ENCODE assay signal across 8 mouse cellular contexts in the genomic region with DNA sequence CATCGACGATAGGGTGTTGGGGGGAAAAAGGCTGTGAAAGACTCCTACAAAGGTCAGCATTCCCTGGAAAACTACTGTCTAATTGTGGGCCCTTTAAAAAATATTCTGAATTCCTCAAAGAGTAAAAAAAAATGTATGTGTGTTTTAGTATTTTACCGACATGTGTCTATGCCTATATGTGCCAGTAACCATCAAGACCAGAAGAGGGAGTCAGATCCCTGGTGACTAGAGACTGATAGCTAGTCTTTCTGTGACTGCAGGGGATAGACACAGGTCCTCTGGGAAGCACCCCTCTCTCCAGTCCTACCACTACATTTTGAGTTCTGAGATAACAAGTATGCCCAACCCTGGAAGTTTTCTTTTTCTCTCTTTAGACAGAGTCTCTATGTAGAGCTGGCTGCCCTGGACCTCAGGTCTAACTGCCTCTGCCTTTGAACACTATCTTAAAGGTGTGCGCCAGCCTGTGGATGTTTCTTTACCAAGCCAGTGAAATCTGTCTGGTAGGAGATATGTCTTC. TPM values are rescaled to one million over a fixed set of nuclear protein-coding genes. Genes with fewer than 3 reads are reported as not detected.
A peak's percentile ranks its signal among the peaks of the same experiment; 100 is the strongest.
DNase-seq lines count a peak whose midpoint lies in the region; ATAC-seq and TF ChIP-seq lines count a peak whose summit lies in the region.

No protein-coding gene starts in this region.

- TF ChIP-seq CTCF in hindbrain, postnatal 0 days (IDR thresholded peaks at IDR 0.05; ENCODE audit: low read depth): peak; percentile 47

- no peak for ATAC-seq in hindbrain, postnatal 0 days
- no peak for ATAC-seq in monocyte, adult 5-6 weeks (replicated peaks; ENCODE audit: insufficient number of reproducible peaks, low FRiP score, low TSS enrichment, poor library complexity, severe bottlenecking)

- H3K9ac ChIP-seq in hindbrain, postnatal 0 days (replicated peaks; ENCODE audit: low read length): peak overlapping the region; percentile 63

- peak; percentile 22 for DNase-seq in adrenal gland, postnatal 14 days
- DNase-seq in adrenal gland, postnatal 4 days (ENCODE audit: low spot score in 2 of 2): no peak
- peak; percentile 25 for DNase-seq in retina, embryonic 14.5 days (ENCODE audit: low spot score)
- no peak for DNase-seq in retina, postnatal 1 day
- DNase-seq in hindbrain, postnatal 0 days (ENCODE audit: low spot score): no peak
- peak; percentile 37 for DNase-seq in naive thymus-derived CD4-positive, alpha-beta T cell, adult 2 months (ENCODE audit: low read depth)
- DNase-seq in testis, postnatal 10 days (ENCODE audit: low spot score): no peak

- H3K36me3 ChIP-seq in hindbrain, postnatal 0 days (ENCODE audit: insufficient read depth, low read length): no peaks in the 10 kb centered on the region

- H3K27me3 ChIP-seq in hindbrain, postnatal 0 days (ENCODE audit: insufficient read depth, low read length): no peaks in the 10 kb centered on the region

- H3K27ac ChIP-seq in hindbrain, postnatal 0 days: peak overlapping the region; percentile 80; the same call in 1 of the 2 replicates

- H3K4me1 ChIP-seq in hindbrain, postnatal 0 days (ENCODE audit: insufficient read depth, low read length): peaks cover 19% of the 10 kb centered on the region

- peak overlapping the region; percentile 72 for H3K4me2 ChIP-seq in hindbrain, postnatal 0 days (ENCODE audit: low read depth, low read length)

- H3K9me3 ChIP-seq in hindbrain, postnatal 0 days (ENCODE audit: low read length): no peaks in the 10 kb centered on the region

- WGBS in hindbrain, postnatal 0 days: 32% methylated on average over 4 of the region's 4 CpGs

- H3K4me3 ChIP-seq in hindbrain, postnatal 0 days (ENCODE audit: low read length): peak overlapping the region; percentile 61

RNA-seq across cellular contexts. Expression of a gene that starts 1.1 kb away (rescaled TPM):
- 128 and 139 TPM in 2 replicates for total RNA-seq in adrenal gland, postnatal 14 days (2021)
- 10 to 100 TPM; 89.3 to 93.9 TPM for total RNA-seq in adrenal gland, postnatal 4 days (2021)
- total RNA-seq in hindbrain, postnatal 0 days (2014; rRNA removed): 61.0 and 115 TPM in 2 replicates
- polyA plus RNA-seq in hindbrain, postnatal 0 days (2015; fragmentation: Nextera tagmentation; extraction: Ambion mirVana): 177 and 183 TPM in 2 replicates
- 47.8 to 69.9 TPM (median 58.9 TPM) in 3 replicates for total RNA-seq in monocyte, adult 5-6 weeks (2017)

RNA-seq across cellular contexts. Expression of a gene that starts 2.8 kb away (rescaled TPM):
- 35.0 and 48.5 TPM in 2 replicates for total RNA-seq in adrenal gland, postnatal 14 days (2021)
- total RNA-seq in adrenal gland, postnatal 4 days (2021): 10 to 100 TPM; 52.8 to 54.2 TPM
- 55.5 and 68.2 TPM in 2 replicates for total RNA-seq in hindbrain, postnatal 0 days (2014; rRNA removed)
- polyA plus RNA-seq in hindbrain, postnatal 0 days (2015; fragmentation: Nextera tagmentation; extraction: Ambion mirVana): 12.6 and 13.6 TPM in 2 replicates
- total RNA-seq in monocyte, adult 5-6 weeks (2017): 175 to 238 TPM (median 221 TPM) in 3 replicates

RNA-seq across cellular contexts. Expression of a gene that starts 3.3 kb away (rescaled TPM):
- total RNA-seq in adrenal gland, postnatal 14 days (2021): not detected in 2 replicates
- total RNA-seq in adrenal gland, postnatal 4 days (2021): not detected
- total RNA-seq in hindbrain, postnatal 0 days (2014; rRNA removed): not detected in 2 replicates
- polyA plus RNA-seq in hindbrain, postnatal 0 days (2015; fragmentation: Nextera tagmentation; extraction: Ambion mirVana): not detected in 2 replicates
- 0.49 to 16.1 TPM (median 12.5 TPM) in 3 replicates for total RNA-seq in monocyte, adult 5-6 weeks (2017)

RNA-seq across cellular contexts. Expression of a gene that starts 3.7 kb away (rescaled TPM):
- total RNA-seq in adrenal gland, postnatal 14 days (2021): not detected in 2 replicates
- not detected for total RNA-seq in adrenal gland, postnatal 4 days (2021)
- total RNA-seq in hindbrain, postnatal 0 days (2014; rRNA removed): 0.05 TPM in 1 of 2 replicates, not detected in the other
- 0.06 and 0.11 TPM in 2 replicates for polyA plus RNA-seq in hindbrain, postnatal 0 days (2015; fragmentation: Nextera tagmentation; extraction: Ambion mirVana)
- not detected in 3 replicates for total RNA-seq in monocyte, adult 5-6 weeks (2017)

RNA-seq across cellular contexts. Expression of a gene that starts 23.6 kb away (rescaled TPM):
- 6.6 and 6.9 TPM in 2 replicates for total RNA-seq in adrenal gland, postnatal 14 days (2021)
- 10 to 100 TPM in 1 of 2 experiments, 1 to 10 TPM in 1; 8.2 to 12.5 TPM for total RNA-seq in adrenal gland, postnatal 4 days (2021)
- total RNA-seq in hindbrain, postnatal 0 days (2014; rRNA removed): 21.3 and 44.7 TPM in 2 replicates
- 20.8 and 22.8 TPM in 2 replicates for polyA plus RNA-seq in hindbrain, postnatal 0 days (2015; fragmentation: Nextera tagmentation; extraction: Ambion mirVana)
- total RNA-seq in monocyte, adult 5-6 weeks (2017): 21.3 to 55.5 TPM (median 46.2 TPM) in 3 replicates

Comparison
In these comparisons a context has a peak if more than half of its experiments do, and no peak if none do; other contexts are left out.
1. DNase-seq: peak in adrenal gland, postnatal 14 days (single experiment), retina, embryonic 14.5 days (single experiment) and naive thymus-derived CD4-positive, alpha-beta T cell, adult 2 months (single experiment); none in adrenal gland, postnatal 4 days (0 of 2), retina, postnatal 1 day (single experiment), hindbrain, postnatal 0 days (single experiment) and testis, postnatal 10 days (single experiment).